Mouse (Mus musculus): ENCODE measurements at regions not wholly inside any gene's neighbourhood (a gene's known extent, or its start where the extent isn't known, plus 50 kb on each side); places are given as distances from the start of the nearest gene placed in this dataset.
"Not testable (repeated sequence)": the region's sequence is repeated elsewhere in the genome, so short reads cannot be mapped to it uniquely, and the experiment has no call there.

GRCm38 (mm10) chr14:53729877-53730276 is 524.0 kb downstream of the Dad1 start:
- TF ChIP-seq CTCF (IDR thresholded peaks at IDR 0.05; ENCODE audit: borderline replicate concordance, insufficient read depth, low read depth, low read length); POLR2A (IDR thresholded peaks at IDR 0.05; ENCODE audit: borderline replicate concordance, insufficient read depth, low read length): not testable (repeated sequence)

Measured in cerebellum, adult 2 months (tissue).